Mouse (Mus musculus) spleen, adult 2 months (tissue): ENCODE measurements around the gene Gm26558.

ENCODE experiments used
- CTCF ChIP-seq: fragments of 200-500 bp; IDR thresholded peaks from 2 replicates; pipeline ENCODE4 v1.5.1; 2011; ENCODE audit warnings: mild to moderate bottlenecking, inconsistent platforms; ENCODE audit not compliant: insufficient read depth, insufficient read length, insufficient replicate concordance; ENCODE audit errors: extremely low read depth
- POLR2A ChIP-seq: fragments of 200-500 bp; IDR thresholded peaks from 2 replicates; pipeline ENCODE4 v1.6.1; 2011; ENCODE audit warnings: low read depth, low read length, inconsistent platforms

GRCm38 (mm10) chr2:70616617-70617016, 45.3 kb downstream of the Gm26558 start:
- no peak for TF ChIP-seq CTCF
- TF ChIP-seq POLR2A: no peak
